Mouse (Mus musculus) liver, embryonic 16.5 days (tissue): ENCODE results near the gene Sec24c. TPM values are rescaled to one million over a fixed set of nuclear protein-coding genes. Genes with fewer than 3 reads are reported as not detected.

Experiments
- microRNA-seq: library from miRNA; unstranded; fragments of <30 nt; microRNA quantifications from one replicate; pipeline ENCODE4, GENCODE M21; 2016
- polyA plus RNA-seq: library from polyadenylated mRNA; unstranded; fragments of >200 nt; fragmentation: Nextera tagmentation; extraction: Ambion mirVana; gene quantifications from 2 replicates; pipeline ENCODE4 v1.2.1, GENCODE M21; 2015

Gene Sec24c
- polyA plus RNA-seq, 1 experiment from 2014 or later = 46.0 TPM

Small RNA genes within 50 kb of the gene (microRNA-seq; reads per million reads assigned to microRNA genes)
- 1.2 reads per million for gene Mir6946

Other genes starting within 250 kb of the Sec24c start
- gene Cfap70, start 222.1 kb upstream of the Sec24c start, polyA plus RNA-seq = 0.09 TPM in 1 of 2 replicates, not detected in the other
- 40.3 and 40.6 TPM in 2 replicates for gene Anxa7, start 194.2 kb upstream of the Sec24c start, polyA plus RNA-seq
- gene Mss51, start 177.4 kb upstream of the Sec24c start, polyA plus RNA-seq = 0.42 and 0.55 TPM in 2 replicates
- gene Ppp3cb, start 127.7 kb upstream of the Sec24c start, polyA plus RNA-seq = 10.9 and 13.3 TPM in 2 replicates
- gene Usp54, start 33.2 kb upstream of the Sec24c start, polyA plus RNA-seq = 0.89 and 1.0 TPM in 2 replicates
- gene Myoz1, start 17.8 kb upstream of the Sec24c start, polyA plus RNA-seq = 2.0 and 5.6 TPM in 2 replicates
- gene Synpo2l, start 6.0 kb upstream of the Sec24c start, polyA plus RNA-seq = 0.43 and 1.1 TPM in 2 replicates
- 5.0 and 5.4 TPM in 2 replicates for gene Fut11, start 20.7 kb downstream of the Sec24c start, polyA plus RNA-seq
- 80.3 and 86.5 TPM in 2 replicates for gene Chchd1, start 28.7 kb downstream of the Sec24c start, polyA plus RNA-seq
- gene Zswim8, start 33.2 kb downstream of the Sec24c start, polyA plus RNA-seq = 6.1 and 6.3 TPM in 2 replicates
- gene Ndst2, start 60.3 kb downstream of the Sec24c start, polyA plus RNA-seq = 14.5 and 16.7 TPM in 2 replicates
- 4.1 and 5.2 TPM in 2 replicates for gene Camk2g, start 119.8 kb downstream of the Sec24c start, polyA plus RNA-seq
- 0.91 and 1.2 TPM in 2 replicates for gene Plau, start 162.4 kb downstream of the Sec24c start, polyA plus RNA-seq